Mouse (Mus musculus) stomach, postnatal 0 days (tissue): ENCODE data around the gene Dnaaf2. TPM values are rescaled to one million over a fixed set of nuclear protein-coding genes. Genes with fewer than 3 reads are reported as not detected.

Experiments used
- ATAC-seq: fragments of 200-750 bp; cut with Nextera tagmentation; 2 replicates; pipeline ENCODE4 v1.8.0; 2017; ENCODE audit not compliant: low FRiP score, low TSS enrichment
- DNase-seq: peaks from one replicate; pipeline ENCODE4 v3.0.0-alpha.2; 2016; ENCODE audit warnings: low spot score
- H3K27ac ChIP-seq: fragments of 300-500 bp; sonication (generic); replicated peaks from 2 replicates; pipeline ENCODE4 v1.5.1; 2014; ENCODE audit warnings: mild to moderate bottlenecking, control low read depth
- H3K27me3 ChIP-seq: fragments of 300-500 bp; sonication (generic); 2 replicates; pipeline ENCODE4 v1.6.1; 2014; ENCODE audit warnings: low read length; ENCODE audit not compliant: control insufficient read depth, insufficient read depth
- H3K36me3 ChIP-seq: fragments of 300-500 bp; sonication (generic); 2 replicates; pipeline ENCODE4 v1.6.1; 2014; ENCODE audit warnings: low read length, mixed read lengths; ENCODE audit not compliant: control insufficient read depth, insufficient read depth
- H3K4me1 ChIP-seq: fragments of 300-500 bp; sonication (generic); replicated peaks from 2 replicates; pipeline ENCODE4 v1.6.1; 2014; ENCODE audit warnings: antibody characterized with exemption; ENCODE audit not compliant: control insufficient read depth, insufficient read depth
- H3K4me2 ChIP-seq: fragments of 300-500 bp; sonication (generic); replicated peaks from 2 replicates; pipeline ENCODE4 v1.6.1; 2014; ENCODE audit warnings: low read depth, mild to moderate bottlenecking, control low read depth, moderate library complexity
- H3K4me3 ChIP-seq: fragments of 300-500 bp; sonication (generic); 2 replicates; pipeline ENCODE4 v1.5.1; 2014; ENCODE audit warnings: low read depth, low read length, control low read depth
- H3K9ac ChIP-seq: fragments of 300-500 bp; sonication (generic); 2 replicates; pipeline ENCODE4 v1.6.1; 2014; ENCODE audit warnings: mild to moderate bottlenecking, low read length, control low read depth, mixed read lengths
- H3K9me3 ChIP-seq: fragments of 300-500 bp; sonication (generic); 2 replicates; pipeline ENCODE4 v1.6.1; 2016; ENCODE audit warnings: low read length; ENCODE audit not compliant: control insufficient read depth
- CTCF ChIP-seq: IDR thresholded peaks from 2 replicates; pipeline ENCODE4 v1.5.1; 2016; ENCODE audit warnings: antibody characterized with exemption, low read depth, mild to moderate bottlenecking, moderate library complexity
- EP300 ChIP-seq: optimal IDR thresholded peaks from 2 replicates; pipeline ENCODE3; 2016; ENCODE audit warnings: antibody characterized with exemption
- WGBS: fragments of 180-500 bp; shearing (Covaris S2); extraction: QIAGEN DNeasy Blood & Tissue Kit; methylation state at CpG from one replicate; pipeline ENCODE4 v1.1.7; 2014; 5-methylcytosine and 5-hydroxymethylcytosine counted together
- polyA plus RNA-seq: library from polyadenylated mRNA; unstranded; fragments of >200 nt; fragmentation: Nextera tagmentation; extraction: Ambion mirVana; gene quantifications from 2 replicates; pipeline ENCODE4 v1.2.1, GENCODE M21; 2015

Gene Dnaaf2
- polyA plus RNA-seq, 1 experiment from 2014 or later, result 4.0 TPM

DNA sequence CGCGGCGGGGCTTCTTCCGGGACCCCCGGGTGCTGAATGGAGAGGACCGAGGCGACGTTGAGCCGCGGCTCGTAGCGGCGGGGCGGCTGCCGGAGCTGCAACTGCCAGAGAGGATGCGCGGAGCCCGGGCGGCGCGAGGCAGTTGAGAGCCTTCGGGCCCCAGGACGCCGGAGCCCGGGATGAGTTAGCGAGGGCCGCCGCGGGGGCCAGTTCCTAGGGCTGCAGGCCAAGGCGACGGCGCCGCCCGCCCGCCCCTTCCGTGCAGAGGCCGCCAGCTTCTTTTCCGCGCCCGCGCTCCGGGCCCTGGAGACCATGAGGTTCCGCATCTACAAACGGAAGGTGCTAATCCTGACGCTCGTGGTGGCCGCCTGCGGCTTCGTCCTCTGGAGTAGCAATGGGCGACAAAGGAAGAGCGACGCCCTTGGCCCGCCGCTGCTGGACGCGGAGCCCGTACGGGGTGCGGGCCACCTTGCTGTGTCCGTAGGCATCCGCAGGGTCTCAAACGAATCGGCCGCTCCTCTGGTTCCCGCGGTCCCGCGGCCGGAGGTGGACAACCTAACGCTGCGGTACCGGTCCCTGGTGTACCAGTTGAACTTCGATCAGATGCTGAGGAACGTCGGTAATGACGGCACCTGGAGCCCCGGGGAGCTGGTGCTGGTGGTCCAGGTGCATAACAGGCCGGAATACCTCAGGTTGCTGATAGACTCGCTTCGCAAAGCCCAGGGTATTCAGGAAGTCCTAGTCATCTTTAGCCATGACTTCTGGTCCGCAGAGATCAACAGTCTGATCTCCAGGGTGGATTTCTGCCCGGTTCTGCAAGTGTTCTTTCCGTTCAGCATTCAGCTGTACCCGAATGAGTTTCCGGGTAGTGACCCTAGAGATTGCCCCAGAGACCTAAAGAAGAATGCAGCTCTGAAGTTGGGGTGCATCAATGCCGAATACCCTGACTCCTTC lies 13.6 kb downstream of the Dnaaf2 start:
- H3K9ac ChIP-seq, result peak overlapping the region; percentile 85
- no peaks in the 10 kb centered on the region for H3K27me3 ChIP-seq
- under 1% methylated on average over 79 of the region's 86 CpGs for WGBS
- H3K4me1 ChIP-seq, result no peaks in the 10 kb centered on the region
- peak overlapping the region; percentile 71 for H3K4me3 ChIP-seq
- no peak for TF ChIP-seq CTCF
- TF ChIP-seq EP300, result no peak
- H3K36me3 ChIP-seq, result peaks cover 5% of the 10 kb centered on the region; the same call in 1 of the 2 replicates
- peak overlapping the region; percentile 97 for H3K4me2 ChIP-seq
- no peaks in the 10 kb centered on the region for H3K9me3 ChIP-seq
- ATAC-seq (peak; percentile 46), DNase-seq (peak; percentile 59)
- peak overlapping the region; percentile 94 for H3K27ac ChIP-seq

DNA sequence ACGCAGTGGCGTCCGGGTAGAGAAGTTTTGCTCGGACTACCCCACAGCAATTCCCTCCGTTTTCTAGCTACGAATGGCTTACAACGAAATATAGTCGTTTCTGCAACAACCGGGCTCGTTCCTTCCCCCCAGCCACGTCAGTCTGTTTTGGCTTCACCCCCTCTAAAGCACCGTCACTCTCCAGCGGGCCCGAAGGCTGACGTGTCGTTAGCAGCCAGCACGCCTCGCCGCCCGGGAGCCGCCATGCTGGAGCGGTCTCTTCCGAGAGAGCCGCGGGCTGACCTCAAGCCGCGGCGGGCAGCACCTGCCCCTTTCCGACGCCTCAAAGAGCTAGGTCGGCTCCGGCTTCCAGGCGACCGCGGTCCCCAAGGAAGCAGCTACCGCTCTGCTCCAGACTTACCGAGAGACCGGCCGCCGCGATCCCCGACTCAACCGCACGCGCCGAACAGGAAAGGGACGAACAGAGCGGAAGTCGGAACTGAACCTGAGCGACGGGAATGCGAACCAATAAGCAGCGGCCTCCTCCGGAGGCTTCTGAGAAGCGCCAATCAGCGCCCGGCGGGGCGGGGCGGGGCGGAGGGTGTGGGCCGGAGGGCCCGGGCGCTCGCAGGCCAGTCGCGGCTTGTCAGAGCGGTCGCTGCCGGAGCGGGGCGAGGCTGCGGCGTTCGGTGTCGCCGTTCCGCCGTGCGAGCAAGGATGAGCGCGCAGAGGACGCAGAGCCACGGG lies 14.5 kb downstream of the Dnaaf2 start, which contains the start of the genes Rpl36al and Mgat2:
Gene Rpl36al, minus strand, starts transcription at position 501 of the 726 bp plus-strand sequence.
Gene Mgat2, plus strand, starts transcription at position 575 of the 726 bp plus-strand sequence.
- Histone ChIP-seq H3K4me1 (no peaks in the 10 kb centered on the region), H3K27me3 (no peaks in the 10 kb centered on the region), H3K36me3 (peaks cover 5% of the 10 kb centered on the region; the same call in 1 of the 2 replicates), H3K9me3 (no peaks in the 10 kb centered on the region), H3K4me2 (peak within 1 kb of the TSS; percentile 97), H3K4me3 (peak within 1 kb of the TSS; percentile 71), H3K27ac (peak within 1 kb of the TSS; percentile 94), H3K9ac (peak within 1 kb of the TSS; percentile 85)
- DNase-seq (peak; percentile 98), ATAC-seq (peak; percentile 99)
- under 1% methylated on average over 84 of the region's 84 CpGs for WGBS
- TF ChIP-seq CTCF (no peak), EP300 (peak; percentile 72)

DNA sequence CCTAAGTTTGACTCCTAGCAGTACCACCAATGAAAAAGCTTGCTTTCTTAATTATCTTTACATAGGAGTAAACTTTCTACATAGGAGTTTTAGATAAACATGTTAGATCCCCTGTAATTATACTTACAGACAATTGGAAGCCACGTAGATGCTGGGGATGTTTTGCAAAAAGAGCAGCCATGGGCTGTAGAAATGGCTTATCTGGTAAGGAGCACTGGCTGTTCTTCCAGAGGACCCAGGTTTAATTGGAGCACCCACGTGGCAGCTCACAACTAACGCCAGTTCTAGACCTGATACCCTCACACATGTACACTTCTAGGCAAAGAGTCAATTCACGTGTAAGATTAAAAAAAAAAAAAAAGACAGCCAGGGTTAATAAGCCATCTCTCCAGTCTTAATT lies 16.4 kb downstream of the Dnaaf2 start:
- DNase-seq, result no peak
- TF ChIP-seq EP300 (no peak), CTCF (no peak)
- WGBS, result 87% methylated on average over 4 of the region's 4 CpGs
- Histone ChIP-seq H3K36me3 (peaks cover 2% of the 10 kb centered on the region; the same call in 1 of the 2 replicates), H3K4me1 (no peaks in the 10 kb centered on the region), H3K27ac (no peak overlapping the region), H3K4me3 (no peak overlapping the region), H3K9ac (no peak overlapping the region), H3K9me3 (no peaks in the 10 kb centered on the region), H3K27me3 (no peaks in the 10 kb centered on the region), H3K4me2 (no peak overlapping the region)
- ATAC-seq, result no peak

DNA sequence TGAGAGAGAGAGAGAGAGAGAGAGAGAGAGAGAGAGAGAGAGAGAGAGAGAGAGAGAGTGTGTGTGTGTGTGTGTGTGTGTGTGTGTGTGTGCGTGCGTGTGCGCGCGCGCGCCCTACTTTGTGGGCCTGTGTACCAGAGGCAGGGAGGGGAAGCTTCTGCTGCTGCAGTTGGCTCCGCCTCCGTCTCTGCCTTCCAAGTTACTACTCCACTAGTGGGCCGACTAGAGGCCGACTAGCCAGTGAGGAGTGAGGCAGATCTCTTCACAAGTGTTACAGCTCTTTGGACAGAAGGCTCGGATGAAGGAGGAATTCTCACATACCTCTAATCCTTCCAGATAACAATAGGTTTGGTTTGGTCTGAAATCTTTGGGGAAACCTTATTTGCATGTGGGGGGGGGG lies 18.9 kb downstream of the Dnaaf2 start:
- Histone ChIP-seq H3K9me3 (no peaks in the 10 kb centered on the region), H3K9ac (no peak overlapping the region), H3K4me3 (no peak overlapping the region), H3K4me2 (no peak overlapping the region), H3K36me3 (peaks cover 2% of the 10 kb centered on the region; the same call in 1 of the 2 replicates), H3K27ac (no peak overlapping the region), H3K27me3 (no peaks in the 10 kb centered on the region), H3K4me1 (no peaks in the 10 kb centered on the region)
- 55% methylated on average over 12 of the region's 12 CpGs for WGBS
- DNase-seq (no peak), ATAC-seq (no peak)
- no peak for TF ChIP-seq EP300
- no peak for TF ChIP-seq CTCF

DNA sequence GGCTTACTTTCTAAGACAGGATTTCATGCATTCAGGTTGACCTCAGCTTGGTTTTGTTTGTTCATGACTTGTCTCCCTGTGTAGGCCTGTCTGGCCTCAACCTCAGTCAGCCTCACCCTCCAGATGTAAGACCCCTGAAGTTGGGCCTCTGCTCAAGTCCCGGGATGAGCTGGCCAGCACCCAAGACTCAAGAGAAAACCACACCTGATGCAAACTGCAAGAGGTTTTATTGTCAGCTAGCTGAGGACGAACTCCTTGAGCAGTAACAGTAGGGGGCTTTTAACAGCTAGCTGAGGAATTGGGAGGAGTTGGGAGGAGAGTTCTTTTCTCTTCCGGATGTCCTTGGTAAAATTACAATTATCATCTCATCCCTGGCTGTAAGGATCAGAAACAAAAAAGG lies 20.7 kb downstream of the Dnaaf2 start:
- no peak overlapping the region for H3K9ac ChIP-seq
- H3K4me1 ChIP-seq, result no peaks in the 10 kb centered on the region
- H3K36me3 ChIP-seq, result peaks cover 2% of the 10 kb centered on the region; the same call in 1 of the 2 replicates
- 84% methylated on average over 3 of the region's 3 CpGs for WGBS
- no peak for ATAC-seq
- no peak for DNase-seq
- no peak overlapping the region for H3K4me2 ChIP-seq
- no peaks in the 10 kb centered on the region for H3K9me3 ChIP-seq
- TF ChIP-seq EP300 (no peak), CTCF (no peak)
- H3K27me3 ChIP-seq, result no peaks in the 10 kb centered on the region
- no peak overlapping the region for H3K4me3 ChIP-seq
- H3K27ac ChIP-seq, result no peak overlapping the region
